Mouse (Mus musculus): ENCODE results near the gene Pole2. TPM values are rescaled to one million over a fixed set of nuclear protein-coding genes. Genes with fewer than 3 reads are reported as not detected.
A peak's percentile ranks its signal among the peaks of the same experiment; 100 is the strongest.

Pole2 gene
- polyA plus RNA-seq, 1 experiment from 2014 or later, result 31.1 TPM

GRCm38 (mm10) chr12:69238284-69238683 is 10.3 kb upstream of the Pole2 start:
- H3K36me3 ChIP-seq, result no peaks in the 10 kb centered on the region
- H3K9ac ChIP-seq, result no peak overlapping the region
- H3K27me3 ChIP-seq (replicated peaks), result no peaks in the 10 kb centered on the region
- no peaks in the 10 kb centered on the region for H3K9me3 ChIP-seq (replicated peaks)
- H3K4me2 ChIP-seq, result no peak overlapping the region
- H3K27ac ChIP-seq, result no peak overlapping the region
- H3K4me3 ChIP-seq, result no peak overlapping the region
- WGBS (ENCODE audit: insufficient replicate concordance), result 35% methylated on average over 3 of the region's 3 CpGs
- H3K4me1 ChIP-seq, result peaks cover 23% of the 10 kb centered on the region
- ATAC-seq, result no peak

- Histone ChIP-seq H3K9ac (no peak overlapping the region), H3K4me3 (no peak overlapping the region), H3K4me2 (no peak overlapping the region), H3K4me1 (peaks cover 3% of the 10 kb centered on the region), H3K9me3 (replicated peaks) (no peaks in the 10 kb centered on the region), H3K36me3 (no peaks in the 10 kb centered on the region), H3K27ac (no peak overlapping the region), H3K27me3 (replicated peaks) (no peaks in the 10 kb centered on the region)
- ATAC-seq, result no peak
- WGBS (ENCODE audit: insufficient replicate concordance), result 82% methylated on average over 6 of the region's 6 CpGs
These were observed 7.8 kb upstream of the Pole2 start for GRCm38 (mm10) chr12:69235782-69236181.

GRCm38 (mm10) chr12:69229251-69229650 is 1.3 kb upstream of the Pole2 start:
- H3K4me2 ChIP-seq, result no peak overlapping the region
- no peak overlapping the region for H3K4me3 ChIP-seq
- H3K27me3 ChIP-seq (replicated peaks), result no peaks in the 10 kb centered on the region
- no peaks in the 10 kb centered on the region for H3K9me3 ChIP-seq (replicated peaks)
- no peak overlapping the region for H3K9ac ChIP-seq
- no peak overlapping the region for H3K27ac ChIP-seq
- peaks cover 28% of the 10 kb centered on the region for H3K4me1 ChIP-seq
- ATAC-seq, result no peak
- WGBS (ENCODE audit: insufficient replicate concordance), result 49% methylated on average over 2 of the region's 2 CpGs
- peaks cover 21% of the 10 kb centered on the region for H3K36me3 ChIP-seq

- ATAC-seq, result peak; percentile 42; the same call in 1 of the 2 replicates
- Histone ChIP-seq H3K4me1 (peaks cover 11% of the 10 kb centered on the region; the same call in 1 of the 2 replicates), H3K9ac (no peak overlapping the region), H3K9me3 (replicated peaks) (no peaks in the 10 kb centered on the region), H3K27me3 (replicated peaks) (no peaks in the 10 kb centered on the region), H3K27ac (0 out of 2 replicates have a peak overlapping the region, but pooled peaks have one; percentile 8), H3K4me3 (no peak overlapping the region), H3K36me3 (peaks cover 90% of the 10 kb centered on the region), H3K4me2 (no peak overlapping the region)
- WGBS (ENCODE audit: insufficient replicate concordance), result 88% methylated on average over 19 of the region's 19 CpGs
These were observed 7.2 kb downstream of the Pole2 start for GRCm38 (mm10) chr12:69220613-69221277.

- peaks cover 8% of the 10 kb centered on the region; the same call in 1 of the 2 replicates for H3K4me1 ChIP-seq
- H3K9me3 ChIP-seq (replicated peaks), result no peaks in the 10 kb centered on the region
- no peak overlapping the region for H3K4me2 ChIP-seq
- no peak for ATAC-seq
- no peaks in the 10 kb centered on the region for H3K27me3 ChIP-seq (replicated peaks)
- H3K9ac ChIP-seq, result no peak overlapping the region
- WGBS (ENCODE audit: insufficient replicate concordance), result 91% methylated on average over 7 of the region's 7 CpGs
- H3K36me3 ChIP-seq, result peaks cover 100% of the 10 kb centered on the region
- H3K27ac ChIP-seq, result no peak overlapping the region
- H3K4me3 ChIP-seq, result no peak overlapping the region
These were observed 11.4 kb downstream of the Pole2 start for GRCm38 (mm10) chr12:69216587-69216986.

GRCm38 (mm10) chr12:69215000-69215785 is 12.8 kb downstream of the Pole2 start:
- Histone ChIP-seq H3K9ac (no peak overlapping the region), H3K36me3 (peaks cover 100% of the 10 kb centered on the region), H3K4me3 (no peak overlapping the region), H3K4me1 (no peaks in the 10 kb centered on the region), H3K27ac (no peak overlapping the region), H3K27me3 (replicated peaks) (no peaks in the 10 kb centered on the region), H3K9me3 (replicated peaks) (no peaks in the 10 kb centered on the region), H3K4me2 (no peak overlapping the region)
- WGBS (ENCODE audit: insufficient replicate concordance), result 83% methylated on average over 3 of the region's 3 CpGs
- no peak for ATAC-seq

- Histone ChIP-seq H3K4me1 (no peaks in the 10 kb centered on the region), H3K4me3 (no peak overlapping the region), H3K4me2 (no peak overlapping the region), H3K27me3 (replicated peaks) (no peaks in the 10 kb centered on the region), H3K9ac (no peak overlapping the region), H3K9me3 (replicated peaks) (no peaks in the 10 kb centered on the region), H3K27ac (no peak overlapping the region), H3K36me3 (peaks cover 100% of the 10 kb centered on the region)
- WGBS (ENCODE audit: insufficient replicate concordance), result 67% methylated on average over 7 of the region's 7 CpGs
- ATAC-seq, result no peak
These were observed 13.6 kb downstream of the Pole2 start for GRCm38 (mm10) chr12:69214393-69214792.

- Histone ChIP-seq H3K36me3 (peaks cover 98% of the 10 kb centered on the region), H3K9me3 (replicated peaks) (no peaks in the 10 kb centered on the region), H3K4me3 (no peak overlapping the region), H3K4me1 (no peaks in the 10 kb centered on the region), H3K9ac (no peak overlapping the region), H3K27ac (no peak overlapping the region), H3K4me2 (no peak overlapping the region), H3K27me3 (replicated peaks) (no peaks in the 10 kb centered on the region)
- WGBS (ENCODE audit: insufficient replicate concordance), result 88% methylated on average over 13 of the region's 13 CpGs
- no peak for ATAC-seq
These were observed 14.7 kb downstream of the Pole2 start for GRCm38 (mm10) chr12:69213186-69213777.

- Histone ChIP-seq H3K4me1 (no peaks in the 10 kb centered on the region), H3K9me3 (replicated peaks) (no peaks in the 10 kb centered on the region), H3K9ac (no peak overlapping the region), H3K27ac (no peak overlapping the region), H3K4me3 (no peak overlapping the region), H3K27me3 (replicated peaks) (no peaks in the 10 kb centered on the region), H3K4me2 (no peak overlapping the region), H3K36me3 (peaks cover 98% of the 10 kb centered on the region)
- ATAC-seq, result no peak
- 82% methylated on average over 5 of the region's 5 CpGs for WGBS (ENCODE audit: insufficient replicate concordance)
These were observed 16.9 kb downstream of the Pole2 start for GRCm38 (mm10) chr12:69211057-69211456.

GRCm38 (mm10) chr12:69210056-69210979 is 17.7 kb downstream of the Pole2 start:
- H3K4me3 ChIP-seq, result no peak overlapping the region
- H3K27ac ChIP-seq, result no peak overlapping the region
- H3K9ac ChIP-seq, result no peak overlapping the region
- no peaks in the 10 kb centered on the region for H3K4me1 ChIP-seq
- H3K36me3 ChIP-seq, result peaks cover 97% of the 10 kb centered on the region
- H3K4me2 ChIP-seq, result no peak overlapping the region
- no peaks in the 10 kb centered on the region for H3K9me3 ChIP-seq (replicated peaks)
- WGBS (ENCODE audit: insufficient replicate concordance), result 90% methylated on average over 18 of the region's 18 CpGs
- ATAC-seq, result no peak
- no peaks in the 10 kb centered on the region for H3K27me3 ChIP-seq (replicated peaks)

GRCm38 (mm10) chr12:69208520-69208919 is 19.5 kb downstream of the Pole2 start:
- H3K4me3 ChIP-seq, result no peak overlapping the region
- no peaks in the 10 kb centered on the region for H3K9me3 ChIP-seq (replicated peaks)
- H3K36me3 ChIP-seq, result peaks cover 92% of the 10 kb centered on the region
- H3K9ac ChIP-seq, result no peak overlapping the region
- H3K4me2 ChIP-seq, result no peak overlapping the region
- no peak overlapping the region for H3K27ac ChIP-seq
- 75% methylated on average over 2 of the region's 2 CpGs for WGBS (ENCODE audit: insufficient replicate concordance)
- no peak for ATAC-seq
- H3K27me3 ChIP-seq (replicated peaks), result no peaks in the 10 kb centered on the region
- H3K4me1 ChIP-seq, result no peaks in the 10 kb centered on the region
